Mouse (Mus musculus): ENCODE measurements at regions not wholly inside any gene's neighbourhood (a gene's known extent, or its start where the extent isn't known, plus 50 kb on each side); places are given as distances from the start of the nearest gene placed in this dataset.

DNA sequence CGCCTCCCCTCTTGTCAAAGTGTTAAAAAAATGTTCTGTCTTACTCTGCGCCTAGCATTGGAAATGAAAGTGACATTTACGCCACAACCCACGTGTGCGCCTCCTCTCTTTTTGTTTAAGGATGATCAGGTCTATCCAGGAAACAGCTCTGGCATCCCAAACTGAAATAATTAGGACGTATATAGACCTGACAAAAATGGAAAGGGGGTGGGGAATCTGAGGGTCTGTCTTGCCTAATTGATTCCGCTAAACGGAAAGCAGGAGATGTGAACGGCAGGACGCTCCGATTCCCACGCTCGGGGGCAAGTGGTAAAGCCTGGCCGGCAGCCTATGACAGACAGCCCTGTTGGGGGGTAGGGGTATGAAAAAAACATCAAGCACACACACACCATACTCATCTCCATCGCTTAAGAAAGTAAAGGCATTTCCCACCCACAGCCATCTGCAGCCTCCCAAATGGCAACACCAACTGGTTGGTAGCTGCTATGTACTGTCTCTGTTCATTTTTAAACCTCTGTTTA, 235.8 kb downstream of the Mef2c start:
- no peak overlapping the region for H3K9ac ChIP-seq
- H3K4me2 ChIP-seq, result peak overlapping the region; percentile 21
- no peaks in the 10 kb centered on the region for H3K4me1 ChIP-seq
- H3K36me3 ChIP-seq, result no peaks in the 10 kb centered on the region
- 3% methylated on average over 15 of the region's 15 CpGs for whole genome bisulfite sequencing
- H3K9me3 ChIP-seq, result no peaks in the 10 kb centered on the region
- peak overlapping the region; percentile 5; the same call in 1 of the 2 replicates for H3K4me3 ChIP-seq
- no peak overlapping the region for H3K27ac ChIP-seq
- no peak for ATAC-seq (ENCODE audit: insufficient number of reproducible peaks, insufficient read depth, low FRiP score, low TSS enrichment, low read depth)
- peaks cover 82% of the 10 kb centered on the region for H3K27me3 ChIP-seq

DNA sequence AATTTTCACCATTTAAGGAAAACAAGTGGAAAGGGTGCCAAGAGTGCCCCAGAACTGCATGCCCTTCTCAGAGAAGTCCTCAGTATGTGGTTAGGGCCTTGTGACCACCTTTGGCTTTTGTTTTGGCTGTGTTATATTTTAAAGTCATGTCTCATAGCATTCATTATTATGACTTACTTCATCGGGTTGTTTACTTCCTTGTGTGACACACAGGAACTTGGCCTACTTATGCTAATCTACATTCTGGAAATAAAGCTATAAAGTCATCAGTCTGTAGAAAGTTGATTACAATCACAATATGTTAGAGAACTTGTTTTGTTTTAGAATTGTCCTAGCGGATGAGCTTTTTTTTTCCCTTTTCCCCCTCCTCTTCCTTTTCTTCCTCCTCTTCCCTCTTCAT, 236.3 kb downstream of the Mef2c start:
- no peaks in the 10 kb centered on the region for H3K4me1 ChIP-seq
- no peak overlapping the region for H3K4me2 ChIP-seq
- H3K27ac ChIP-seq, result no peak overlapping the region
- WGBS, result 36% methylated on average over 2 of the region's 2 CpGs
- ATAC-seq (ENCODE audit: insufficient number of reproducible peaks, insufficient read depth, low FRiP score, low TSS enrichment, low read depth), result no peak
- H3K36me3 ChIP-seq, result no peaks in the 10 kb centered on the region
- peaks cover 83% of the 10 kb centered on the region for H3K27me3 ChIP-seq
- no peak overlapping the region for H3K9ac ChIP-seq
- no peak overlapping the region for H3K4me3 ChIP-seq
- H3K9me3 ChIP-seq, result no peaks in the 10 kb centered on the region

DNA sequence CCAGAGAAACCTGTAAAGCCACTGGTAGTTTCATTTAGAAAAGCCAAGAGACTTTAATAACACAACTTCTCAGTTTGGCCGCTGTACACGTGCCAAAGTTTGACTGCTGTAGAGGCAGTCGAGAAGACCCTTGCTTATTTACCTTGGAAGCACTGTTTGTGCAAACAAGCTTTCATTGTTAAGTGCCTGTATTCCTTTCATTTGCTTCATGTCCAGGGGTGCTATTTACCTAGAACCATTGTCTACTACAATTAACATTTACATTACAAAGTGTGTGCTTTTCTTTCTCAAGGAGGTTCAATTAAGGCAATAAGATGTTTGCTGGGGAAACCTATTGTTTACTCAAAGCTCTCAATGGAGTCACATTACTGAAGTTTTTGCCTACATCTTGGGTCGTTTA, 236.9 kb downstream of the Mef2c start:
- Histone ChIP-seq H3K36me3 (no peaks in the 10 kb centered on the region), H3K9ac (no peak overlapping the region), H3K4me3 (no peak overlapping the region), H3K9me3 (no peaks in the 10 kb centered on the region), H3K27me3 (peaks cover 83% of the 10 kb centered on the region), H3K27ac (no peak overlapping the region), H3K4me2 (no peak overlapping the region), H3K4me1 (no peaks in the 10 kb centered on the region)
- 16% methylated on average over 4 of the region's 4 CpGs for WGBS
- no peak for ATAC-seq (ENCODE audit: insufficient number of reproducible peaks, insufficient read depth, low FRiP score, low TSS enrichment, low read depth)

DNA sequence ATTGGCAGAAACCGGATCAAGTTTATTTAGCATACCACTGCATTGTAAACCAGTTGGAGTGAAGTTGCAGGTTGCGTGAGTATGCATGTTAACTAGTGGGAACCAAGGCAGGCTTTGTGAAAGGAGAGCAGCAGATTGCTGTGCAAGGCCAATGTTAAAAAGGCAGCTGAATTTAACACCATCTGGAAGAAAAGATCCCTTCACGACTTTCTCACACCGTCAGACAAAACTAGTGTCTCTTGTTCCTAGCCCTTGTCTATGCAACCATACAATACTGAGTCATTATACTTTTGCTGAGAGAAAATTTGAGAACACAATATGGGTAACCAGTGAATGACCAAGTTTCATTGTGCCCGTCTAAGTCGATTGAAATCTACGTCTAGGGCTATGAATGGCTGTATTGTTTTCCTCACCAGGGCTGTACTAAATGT, 237.8 kb downstream of the Mef2c start:
- H3K4me1 ChIP-seq, result no peaks in the 10 kb centered on the region
- H3K9me3 ChIP-seq, result no peaks in the 10 kb centered on the region
- peaks cover 82% of the 10 kb centered on the region for H3K27me3 ChIP-seq
- H3K4me3 ChIP-seq, result no peak overlapping the region
- no peak overlapping the region for H3K4me2 ChIP-seq
- ATAC-seq (ENCODE audit: insufficient number of reproducible peaks, insufficient read depth, low FRiP score, low TSS enrichment, low read depth), result no peak
- no peak overlapping the region for H3K9ac ChIP-seq
- H3K36me3 ChIP-seq, result no peaks in the 10 kb centered on the region
- no peak overlapping the region for H3K27ac ChIP-seq
- 19% methylated on average over 7 of the region's 7 CpGs for WGBS

DNA sequence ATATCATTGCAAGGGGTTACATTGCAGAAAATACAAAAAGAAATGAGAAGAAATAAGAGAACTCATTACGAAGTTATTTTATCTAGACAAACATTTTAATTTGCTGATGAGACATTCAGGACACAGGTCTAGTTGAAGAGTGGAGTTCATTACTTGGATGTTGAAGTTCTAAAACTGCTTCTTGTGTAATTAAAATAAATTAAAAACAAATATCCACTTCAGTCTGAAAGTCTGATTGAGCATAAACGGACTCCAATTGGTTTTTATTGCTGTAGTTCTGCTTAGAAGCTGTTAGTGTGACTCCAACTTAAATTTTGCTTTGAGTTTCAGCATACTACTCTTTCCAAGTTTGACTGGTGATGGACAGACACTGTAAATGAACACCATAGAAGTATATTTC, 238.3 kb downstream of the Mef2c start:
- Histone ChIP-seq H3K36me3 (no peaks in the 10 kb centered on the region), H3K4me3 (no peak overlapping the region), H3K9me3 (no peaks in the 10 kb centered on the region), H3K9ac (no peak overlapping the region), H3K27ac (no peak overlapping the region), H3K4me2 (no peak overlapping the region), H3K27me3 (peaks cover 80% of the 10 kb centered on the region), H3K4me1 (no peaks in the 10 kb centered on the region)
- WGBS, result 62% methylated on average over 2 of the region's 2 CpGs
- ATAC-seq (ENCODE audit: insufficient number of reproducible peaks, insufficient read depth, low FRiP score, low TSS enrichment, low read depth), result no peak

DNA sequence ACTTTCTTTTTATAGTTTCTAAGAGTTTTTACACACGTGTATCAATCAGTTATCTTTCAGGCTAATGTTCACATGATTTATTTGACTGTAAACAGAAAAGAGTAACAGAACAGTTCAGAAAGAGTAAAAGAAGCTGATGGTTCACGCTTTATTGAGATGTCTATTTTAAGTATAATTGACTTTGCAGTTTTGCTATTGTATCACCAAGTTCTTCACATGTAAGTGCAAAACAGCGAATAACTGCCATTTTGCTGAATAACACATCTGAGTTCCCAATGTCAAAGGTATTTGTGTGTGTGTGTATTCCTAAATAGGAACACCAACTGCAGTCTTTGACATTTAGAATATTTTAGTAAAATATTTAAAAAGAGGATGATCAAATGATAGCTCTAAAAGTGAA, 238.7 kb downstream of the Mef2c start:
- Histone ChIP-seq H3K4me2 (no peak overlapping the region), H3K36me3 (no peaks in the 10 kb centered on the region), H3K9ac (no peak overlapping the region), H3K27me3 (peaks cover 76% of the 10 kb centered on the region), H3K4me1 (no peaks in the 10 kb centered on the region), H3K4me3 (no peak overlapping the region), H3K27ac (no peak overlapping the region), H3K9me3 (no peaks in the 10 kb centered on the region)
- no peak for ATAC-seq (ENCODE audit: insufficient number of reproducible peaks, insufficient read depth, low FRiP score, low TSS enrichment, low read depth)
- WGBS, result 76% methylated on average over 3 of the region's 3 CpGs

DNA sequence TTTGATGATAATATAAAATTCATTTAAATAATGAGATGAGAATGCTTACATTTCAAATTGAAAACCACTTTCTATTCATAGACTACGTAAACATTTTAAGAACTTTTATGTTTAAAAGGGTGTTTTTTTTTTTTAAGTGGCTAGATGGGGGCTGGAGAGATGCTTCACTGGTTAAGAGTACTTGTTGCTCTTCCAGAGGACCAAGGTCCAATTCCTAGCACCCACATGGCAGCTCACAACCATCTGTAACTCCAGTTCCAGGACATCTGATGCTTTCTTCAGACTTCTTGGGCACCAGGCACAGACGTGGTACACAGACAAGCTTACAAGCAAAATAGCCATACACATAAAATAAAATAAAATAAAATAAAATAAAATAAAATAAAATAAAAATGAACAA, 239.5 kb downstream of the Mef2c start:
- WGBS, result 81% methylated on average over 2 of the region's 2 CpGs
- no peaks in the 10 kb centered on the region for H3K36me3 ChIP-seq
- H3K27ac ChIP-seq, result no peak overlapping the region
- H3K27me3 ChIP-seq, result peaks cover 67% of the 10 kb centered on the region
- no peak for ATAC-seq (ENCODE audit: insufficient number of reproducible peaks, insufficient read depth, low FRiP score, low TSS enrichment, low read depth)
- H3K4me2 ChIP-seq, result no peak overlapping the region
- H3K9ac ChIP-seq, result no peak overlapping the region
- H3K4me1 ChIP-seq, result no peaks in the 10 kb centered on the region
- H3K9me3 ChIP-seq, result no peaks in the 10 kb centered on the region
- H3K4me3 ChIP-seq, result no peak overlapping the region

DNA sequence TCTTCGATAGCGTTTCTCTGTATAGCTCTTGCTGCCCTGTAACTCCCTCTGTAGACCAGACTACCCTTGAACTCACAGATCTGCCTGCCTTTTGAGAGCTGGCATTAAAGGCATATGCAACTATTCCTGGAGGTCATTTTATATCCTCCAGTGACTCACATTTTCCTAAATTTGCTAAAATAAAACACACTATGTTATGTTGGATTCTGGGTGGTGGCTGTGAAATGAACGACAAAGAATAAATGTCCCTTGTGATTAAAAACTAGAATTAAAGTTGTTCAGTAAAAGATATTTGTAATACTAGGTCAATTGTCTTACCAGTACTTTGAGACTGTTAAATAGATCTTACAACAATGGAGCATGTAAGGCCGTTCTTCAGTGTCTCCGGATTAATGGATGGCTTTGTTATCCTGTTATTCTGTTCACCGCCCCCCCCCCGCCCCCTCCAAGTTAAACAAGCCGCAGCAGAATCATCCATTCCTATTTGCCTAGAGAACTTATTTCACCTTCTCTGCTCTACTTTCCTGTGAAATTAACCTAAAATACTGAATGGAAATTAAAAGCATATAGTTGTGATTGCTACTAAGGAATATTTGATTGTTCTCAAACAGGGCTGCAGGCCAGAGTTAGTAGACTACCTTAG, 240.4 kb downstream of the Mef2c start:
- ATAC-seq (ENCODE audit: insufficient number of reproducible peaks, insufficient read depth, low FRiP score, low TSS enrichment, low read depth), result no peak
- WGBS, result 46% methylated on average over 8 of the region's 8 CpGs
- Histone ChIP-seq H3K4me1 (no peaks in the 10 kb centered on the region), H3K36me3 (no peaks in the 10 kb centered on the region), H3K9ac (no peak overlapping the region; the same call in 1 of the 2 replicates), H3K9me3 (no peaks in the 10 kb centered on the region), H3K4me2 (peak overlapping the region; percentile 82), H3K27ac (no peak overlapping the region), H3K4me3 (peak overlapping the region; percentile 56), H3K27me3 (peaks cover 59% of the 10 kb centered on the region)

DNA sequence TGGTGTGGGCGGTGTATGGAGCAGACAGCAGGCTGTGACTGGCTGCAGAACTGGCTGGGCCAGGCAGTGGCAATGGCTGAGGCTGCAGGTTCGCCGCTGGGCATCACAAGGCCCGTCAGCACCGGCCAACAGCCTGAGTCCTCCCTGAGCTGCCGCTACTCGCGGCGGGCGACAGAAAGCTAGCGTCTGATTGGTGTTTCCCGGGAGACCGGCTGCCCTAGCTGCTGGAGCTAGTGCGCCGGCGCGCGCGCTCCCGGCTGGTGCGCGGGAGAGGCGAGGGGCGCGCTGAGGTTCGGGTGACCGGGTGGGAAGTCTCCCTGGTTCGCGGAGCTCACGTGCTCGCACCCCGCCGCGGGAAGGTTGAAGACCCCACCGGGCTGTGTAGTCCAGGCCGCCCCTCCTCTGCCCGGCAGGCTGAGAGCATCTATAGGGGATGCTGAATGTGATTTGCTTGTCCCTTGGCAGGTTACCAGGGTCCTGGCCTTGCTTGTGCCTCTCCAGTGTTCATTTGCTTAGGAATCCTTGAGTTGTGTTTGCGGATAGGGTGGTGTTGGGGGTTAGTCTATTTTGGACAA, 241.2 kb downstream of the Mef2c start:
- 1% methylated on average over 38 of the region's 38 CpGs for WGBS

DNA sequence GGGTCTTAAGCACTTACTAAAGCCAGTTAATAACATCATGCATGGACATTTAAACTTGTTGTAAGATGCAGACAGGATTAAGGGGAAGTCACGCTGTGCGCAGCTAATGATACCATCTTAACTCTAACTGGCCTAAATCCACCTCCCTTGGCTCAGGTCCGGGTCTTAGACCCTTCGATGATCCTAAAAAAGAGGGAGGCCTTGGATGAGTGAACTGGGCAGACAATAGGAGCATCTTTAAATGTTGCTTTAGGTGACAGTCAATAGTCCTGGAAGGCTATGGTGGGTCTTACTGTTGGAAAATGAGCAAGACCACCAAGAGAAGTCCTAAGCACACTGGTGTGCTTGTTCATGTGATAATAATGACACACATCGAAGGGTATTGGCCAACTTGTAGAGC, 242.1 kb downstream of the Mef2c start:
- no peak overlapping the region for H3K9ac ChIP-seq
- H3K4me3 ChIP-seq, result no peak overlapping the region
- WGBS, result 76% methylated on average over 5 of the region's 5 CpGs
- no peaks in the 10 kb centered on the region for H3K36me3 ChIP-seq
- no peak overlapping the region for H3K4me2 ChIP-seq
- ATAC-seq (ENCODE audit: insufficient number of reproducible peaks, insufficient read depth, low FRiP score, low TSS enrichment, low read depth), result no peak
- no peak overlapping the region for H3K27ac ChIP-seq
- H3K9me3 ChIP-seq, result no peaks in the 10 kb centered on the region
- no peaks in the 10 kb centered on the region for H3K4me1 ChIP-seq
- peaks cover 41% of the 10 kb centered on the region for H3K27me3 ChIP-seq

More for the DNA sequence above, 241.2 kb downstream of the Mef2c start:
- H3K4me1 ChIP-seq, result no peaks in the 10 kb centered on the region
- H3K27me3 ChIP-seq, result peaks cover 50% of the 10 kb centered on the region
- H3K4me2 ChIP-seq, result peak overlapping the region; percentile 82
- peak; percentile 92 for ATAC-seq (ENCODE audit: insufficient number of reproducible peaks, insufficient read depth, low FRiP score, low TSS enrichment, low read depth)
- H3K27ac ChIP-seq, result no peak overlapping the region
- peak overlapping the region; percentile 56 for H3K4me3 ChIP-seq
- H3K9ac ChIP-seq, result peak overlapping the region; percentile 73
- no peaks in the 10 kb centered on the region for H3K9me3 ChIP-seq
- H3K36me3 ChIP-seq, result no peaks in the 10 kb centered on the region

DNA sequence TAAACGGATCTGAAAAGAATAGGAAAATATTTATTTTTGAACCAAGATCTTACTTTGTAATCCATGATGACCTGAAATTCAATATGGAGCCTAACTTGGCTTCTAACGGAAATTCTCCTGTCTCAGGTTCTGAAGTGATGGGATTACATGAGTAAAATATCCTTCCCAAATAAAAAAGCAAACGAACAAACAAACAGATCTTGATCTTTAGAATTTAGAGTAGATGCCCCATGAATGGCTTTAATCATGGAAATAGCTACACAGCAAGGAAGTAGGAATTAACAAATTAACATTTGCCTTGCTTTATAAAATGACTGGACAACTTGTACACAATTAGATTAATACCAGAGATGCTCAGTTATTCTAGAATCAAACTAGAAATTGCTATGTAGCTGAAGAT, 243.8 kb downstream of the Mef2c start:
- H3K27ac ChIP-seq, result no peak overlapping the region
- 50% methylated on average over 3 of the region's 3 CpGs for WGBS
- no peak overlapping the region for H3K4me3 ChIP-seq
- H3K4me2 ChIP-seq, result no peak overlapping the region
- peaks cover 26% of the 10 kb centered on the region for H3K27me3 ChIP-seq
- ATAC-seq (ENCODE audit: insufficient number of reproducible peaks, insufficient read depth, low FRiP score, low TSS enrichment, low read depth), result no peak
- no peaks in the 10 kb centered on the region for H3K36me3 ChIP-seq
- no peak overlapping the region for H3K9ac ChIP-seq
- H3K9me3 ChIP-seq, result no peaks in the 10 kb centered on the region
- H3K4me1 ChIP-seq, result no peaks in the 10 kb centered on the region

DNA sequence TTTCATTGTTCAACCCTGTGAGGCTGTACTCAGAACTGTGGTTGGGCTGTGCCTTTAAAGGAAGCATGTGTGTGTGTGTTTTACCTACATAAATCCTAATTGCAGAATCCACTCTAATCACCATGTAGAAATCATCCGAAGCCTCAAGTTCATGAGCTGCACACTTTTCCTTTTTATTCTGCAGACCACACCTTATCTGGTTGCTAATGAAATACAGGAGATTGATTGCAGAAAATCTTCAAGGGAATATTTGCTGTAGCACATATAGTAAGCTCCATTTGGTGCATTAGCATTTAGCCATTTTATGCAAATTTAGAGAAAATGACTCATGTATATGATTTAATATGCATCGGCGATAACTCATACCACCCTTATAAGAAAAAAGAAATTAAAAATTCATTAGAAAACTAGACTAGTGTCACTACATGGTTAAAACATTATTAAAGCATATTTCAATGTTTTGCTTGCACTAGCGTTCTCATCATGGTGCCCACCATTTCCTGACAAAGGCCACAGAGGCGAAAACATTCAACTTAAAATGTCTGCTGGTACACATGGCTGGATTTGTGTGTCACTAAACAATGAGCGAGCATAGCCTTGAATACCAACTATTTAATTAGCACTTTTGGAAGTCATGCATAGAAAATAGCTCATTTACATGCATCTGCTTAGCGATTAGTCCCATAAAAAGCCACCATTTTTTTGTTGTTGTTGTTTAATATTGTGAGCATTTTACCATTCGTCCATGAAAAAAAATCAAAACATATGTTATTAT, 245.7 kb downstream of the Mef2c start:
- H3K4me3 ChIP-seq, result no peak overlapping the region
- H3K4me2 ChIP-seq, result no peak overlapping the region
- no peaks in the 10 kb centered on the region for H3K4me1 ChIP-seq
- no peak for ATAC-seq (ENCODE audit: insufficient number of reproducible peaks, insufficient read depth, low FRiP score, low TSS enrichment, low read depth)
- no peaks in the 10 kb centered on the region for H3K9me3 ChIP-seq
- H3K27ac ChIP-seq, result no peak overlapping the region
- 79% methylated on average over 8 of the region's 8 CpGs for WGBS
- H3K36me3 ChIP-seq, result no peaks in the 10 kb centered on the region
- peaks cover 15% of the 10 kb centered on the region for H3K27me3 ChIP-seq
- H3K9ac ChIP-seq, result no peak overlapping the region

Measured in embryonic facial prominence, embryonic 13.5 days (tissue).